Mouse (Mus musculus): Measurements from ENCODE around the gene Sirt2. TPM values are rescaled to one million over a fixed set of nuclear protein-coding genes. Genes with fewer than 3 reads are reported as not detected.

Sirt2 gene
- polyA plus RNA-seq, 1 experiment from 2014 or later, result 63.7 TPM

- no peak for ATAC-seq (ENCODE audit: insufficient read depth, low FRiP score)
- Histone ChIP-seq H3K36me3 (ENCODE audit: control insufficient read depth, insufficient read depth, low read length) (no peaks in the 10 kb centered on the region), H3K27ac (ENCODE audit: low read length) (peak overlapping the region; percentile 100), H3K9me3 (replicated peaks; ENCODE audit: control insufficient read depth, low read length) (no peaks in the 10 kb centered on the region), H3K9ac (ENCODE audit: low read length) (peak overlapping the region; percentile 98), H3K4me3 (replicated peaks; ENCODE audit: low read length) (peak overlapping the region; percentile 78), H3K27me3 (ENCODE audit: control insufficient read depth, insufficient read depth, low read length) (no peaks in the 10 kb centered on the region), H3K4me2 (ENCODE audit: low read depth, low read length) (peak overlapping the region; percentile 88), H3K4me1 (ENCODE audit: control insufficient read depth, insufficient read depth, low read length) (peaks cover 39% of the 10 kb centered on the region)
- 31% methylated on average over 7 of the region's 8 CpGs for WGBS
Observed at GRCm38 (mm10) chr7:28807641-28808220, 41.2 kb downstream of the Sirt2 start.

GRCm38 (mm10) chr7:28808221-28808941 lies 41.8 kb downstream of the Sirt2 start, which contains the start of gene Hnrnpl:
Hnrnpl (plus strand) TSS chr7:28808541.
- Histone ChIP-seq H3K36me3 (ENCODE audit: control insufficient read depth, insufficient read depth, low read length) (peaks cover 5% of the 10 kb centered on the region), H3K9ac (ENCODE audit: low read length) (peak within 1 kb of the TSS; percentile 98), H3K4me2 (ENCODE audit: low read depth, low read length) (peak within 1 kb of the TSS; percentile 88), H3K27ac (ENCODE audit: low read length) (peak within 1 kb of the TSS; percentile 100), H3K4me1 (ENCODE audit: control insufficient read depth, insufficient read depth, low read length) (peaks cover 39% of the 10 kb centered on the region), H3K4me3 (replicated peaks; ENCODE audit: low read length) (peak within 1 kb of the TSS; percentile 78), H3K27me3 (ENCODE audit: control insufficient read depth, insufficient read depth, low read length) (no peaks in the 10 kb centered on the region), H3K9me3 (replicated peaks; ENCODE audit: control insufficient read depth, low read length) (no peaks in the 10 kb centered on the region)
- 1% methylated on average over 35 of the region's 35 CpGs for WGBS
- peak; percentile 5 for ATAC-seq (ENCODE audit: insufficient read depth, low FRiP score)

DNA sequence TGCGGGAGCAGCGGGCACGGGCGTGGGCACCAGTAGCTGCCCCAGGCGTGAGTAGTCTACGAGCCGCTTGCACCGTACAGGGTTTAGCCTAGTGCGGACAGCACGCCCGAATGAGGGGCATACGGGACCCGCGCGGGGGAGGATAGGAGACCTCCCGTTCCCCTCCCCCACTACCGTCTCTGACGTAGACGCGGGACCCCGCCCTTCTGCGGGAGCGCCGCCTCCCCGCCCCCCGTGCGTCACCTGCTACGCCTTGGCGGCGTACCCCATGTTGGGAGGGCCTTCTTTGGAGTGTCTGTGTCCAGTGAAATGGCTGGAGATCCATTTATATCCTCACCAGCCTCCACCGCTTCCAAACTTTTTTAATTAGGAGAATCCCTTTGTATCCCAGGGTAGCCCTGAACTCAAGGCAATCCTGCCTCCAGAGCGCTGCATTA lies 42.4 kb downstream of the Sirt2 start:
- Histone ChIP-seq H3K4me2 (ENCODE audit: low read depth, low read length) (peak overlapping the region; percentile 88), H3K9me3 (replicated peaks; ENCODE audit: control insufficient read depth, low read length) (no peaks in the 10 kb centered on the region), H3K36me3 (ENCODE audit: control insufficient read depth, insufficient read depth, low read length) (peaks cover 9% of the 10 kb centered on the region), H3K4me3 (replicated peaks; ENCODE audit: low read length) (peak overlapping the region; percentile 78), H3K9ac (ENCODE audit: low read length) (peak overlapping the region; percentile 98), H3K27ac (ENCODE audit: low read length) (peak overlapping the region; percentile 100), H3K27me3 (ENCODE audit: control insufficient read depth, insufficient read depth, low read length) (no peaks in the 10 kb centered on the region), H3K4me1 (ENCODE audit: control insufficient read depth, insufficient read depth, low read length) (peaks cover 39% of the 10 kb centered on the region)
- peak; percentile 75 for ATAC-seq (ENCODE audit: insufficient read depth, low FRiP score)
- under 1% methylated on average over 32 of the region's 32 CpGs for WGBS

DNA sequence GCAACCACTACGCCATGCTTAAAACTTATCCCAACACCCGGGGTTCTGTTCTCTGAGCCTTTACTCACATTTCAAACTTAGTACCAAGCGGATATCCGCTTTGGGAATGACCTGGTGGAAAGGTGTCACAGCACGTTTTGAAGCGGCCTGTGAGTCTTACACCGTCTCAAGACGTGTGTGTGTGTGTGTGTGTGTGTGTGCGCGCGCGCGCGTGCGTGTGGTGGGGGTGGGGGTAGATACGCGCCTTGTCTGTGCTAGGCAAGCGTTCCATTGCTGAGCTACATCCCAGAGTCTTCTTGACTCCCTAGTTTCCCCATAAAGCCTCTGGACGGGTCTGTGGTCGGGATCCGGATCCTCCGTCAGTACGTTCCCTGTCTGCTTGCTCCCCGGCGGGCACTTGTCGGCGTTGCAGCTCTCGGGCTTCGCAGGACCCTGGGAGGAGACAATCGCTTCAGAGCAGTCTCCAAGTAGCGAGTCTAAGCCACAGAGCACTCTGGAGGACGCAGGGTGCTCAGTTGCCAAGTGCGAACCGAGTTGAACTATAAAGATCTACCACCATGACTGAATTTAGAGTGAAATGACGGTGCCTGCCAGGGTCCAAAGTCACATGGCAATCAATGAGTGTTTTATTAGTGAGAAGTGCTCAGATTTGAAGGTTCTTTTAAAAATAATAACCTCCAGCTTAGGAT lies 43.0 kb downstream of the Sirt2 start:
- under 1% methylated on average over 35 of the region's 35 CpGs for WGBS
- Histone ChIP-seq H3K4me2 (ENCODE audit: low read depth, low read length) (peak overlapping the region; percentile 88), H3K4me1 (ENCODE audit: control insufficient read depth, insufficient read depth, low read length) (peaks cover 40% of the 10 kb centered on the region), H3K9ac (ENCODE audit: low read length) (peak overlapping the region; percentile 98), H3K4me3 (replicated peaks; ENCODE audit: low read length) (peak overlapping the region; percentile 78), H3K9me3 (replicated peaks; ENCODE audit: control insufficient read depth, low read length) (no peaks in the 10 kb centered on the region), H3K36me3 (ENCODE audit: control insufficient read depth, insufficient read depth, low read length) (peaks cover 14% of the 10 kb centered on the region), H3K27me3 (ENCODE audit: control insufficient read depth, insufficient read depth, low read length) (no peaks in the 10 kb centered on the region), H3K27ac (ENCODE audit: low read length) (peak overlapping the region; percentile 100)
- peak; percentile 7; the same call in 1 of the 2 replicates for ATAC-seq (ENCODE audit: insufficient read depth, low FRiP score)

DNA sequence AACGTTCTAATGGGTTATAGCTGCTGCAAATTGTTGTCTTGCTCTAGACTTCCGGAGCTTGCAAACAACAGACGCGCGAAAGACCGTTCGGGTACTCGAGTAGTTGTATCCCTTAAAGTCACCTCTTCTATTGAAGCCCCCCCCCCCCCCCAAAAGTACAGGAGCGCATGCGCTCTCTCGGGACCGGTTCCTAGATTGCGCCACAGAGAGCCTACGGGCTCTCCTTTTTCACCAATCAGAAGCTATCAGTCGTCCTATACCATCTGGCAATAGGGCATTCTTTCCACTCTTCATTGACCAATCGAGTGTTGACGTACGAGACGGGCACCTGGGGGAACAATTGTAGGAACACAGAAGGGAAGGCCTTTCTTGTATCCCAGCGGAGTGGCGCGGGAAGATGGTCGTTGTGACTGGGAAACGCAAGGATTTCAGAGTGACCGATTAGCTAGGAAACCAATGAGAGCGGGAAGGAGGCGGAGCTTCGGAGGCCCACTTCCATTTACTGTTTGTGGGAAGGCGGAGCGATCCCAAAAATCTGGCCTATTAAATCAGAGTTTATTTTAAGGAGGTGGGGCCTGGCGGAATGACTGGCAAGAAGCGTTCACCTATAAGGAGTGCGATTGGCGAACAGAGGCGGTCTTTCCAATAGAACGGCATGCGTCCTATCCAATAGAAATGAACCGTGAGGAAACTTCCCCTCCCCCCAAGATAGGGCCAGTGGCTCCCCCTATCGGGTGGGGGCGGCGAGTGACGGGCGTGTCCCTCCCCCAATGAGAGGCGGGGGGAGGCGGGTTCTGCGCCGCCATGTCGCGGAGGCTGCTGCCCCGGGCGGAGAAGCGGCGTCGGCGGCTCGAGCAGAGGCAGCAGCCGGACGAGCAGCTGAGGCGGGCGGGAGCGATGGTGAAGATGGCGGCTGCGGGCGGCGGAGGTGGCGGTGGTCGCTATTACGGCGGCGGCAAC lies 43.9 kb downstream of the Sirt2 start:
- H3K27me3 ChIP-seq (ENCODE audit: control insufficient read depth, insufficient read depth, low read length), result no peaks in the 10 kb centered on the region
- ATAC-seq (ENCODE audit: insufficient read depth, low FRiP score), result peak; percentile 91
- peak overlapping the region; percentile 88 for H3K4me2 ChIP-seq (ENCODE audit: low read depth, low read length)
- under 1% methylated on average over 70 of the region's 70 CpGs for WGBS
- peak overlapping the region; percentile 85 for H3K4me3 ChIP-seq (replicated peaks; ENCODE audit: low read length)
- H3K36me3 ChIP-seq (ENCODE audit: control insufficient read depth, insufficient read depth, low read length), result peaks cover 21% of the 10 kb centered on the region
- peak overlapping the region; percentile 100 for H3K27ac ChIP-seq (ENCODE audit: low read length)
- H3K9ac ChIP-seq (ENCODE audit: low read length), result peak overlapping the region; percentile 98
- no peaks in the 10 kb centered on the region for H3K9me3 ChIP-seq (replicated peaks; ENCODE audit: control insufficient read depth, low read length)
- H3K4me1 ChIP-seq (ENCODE audit: control insufficient read depth, insufficient read depth, low read length), result peaks cover 43% of the 10 kb centered on the region

DNA sequence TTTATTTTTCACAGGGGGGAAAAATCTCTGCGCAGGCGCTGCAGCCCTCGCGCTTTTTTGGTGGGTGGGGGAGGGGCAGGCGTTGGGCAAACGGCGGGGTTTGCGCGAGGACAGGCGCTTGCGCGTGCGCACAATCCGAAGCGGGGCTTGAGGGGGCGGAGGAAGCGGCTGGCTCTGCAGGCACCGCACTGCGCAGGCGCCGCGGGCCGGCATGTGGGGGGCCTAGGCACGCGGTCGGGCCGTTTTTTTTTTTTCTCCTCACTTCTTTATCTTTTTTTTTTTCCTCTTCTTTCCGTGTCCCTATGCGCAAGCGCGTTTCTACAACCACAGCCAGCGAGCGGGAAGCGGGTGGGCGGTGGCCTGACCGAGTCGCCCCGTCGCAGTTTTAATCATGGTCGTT lies 44.7 kb downstream of the Sirt2 start:
- peak; percentile 56 for ATAC-seq (ENCODE audit: insufficient read depth, low FRiP score)
- no peaks in the 10 kb centered on the region for H3K9me3 ChIP-seq (replicated peaks; ENCODE audit: control insufficient read depth, low read length)
- H3K4me3 ChIP-seq (replicated peaks; ENCODE audit: low read length), result peak overlapping the region; percentile 85
- H3K9ac ChIP-seq (ENCODE audit: low read length), result peak overlapping the region; percentile 98
- peaks cover 30% of the 10 kb centered on the region for H3K36me3 ChIP-seq (ENCODE audit: control insufficient read depth, insufficient read depth, low read length)
- under 1% methylated on average over 40 of the region's 40 CpGs for WGBS
- peak overlapping the region; percentile 99 for H3K27ac ChIP-seq (ENCODE audit: low read length)
- peaks cover 52% of the 10 kb centered on the region for H3K4me1 ChIP-seq (ENCODE audit: control insufficient read depth, insufficient read depth, low read length)
- no peaks in the 10 kb centered on the region for H3K27me3 ChIP-seq (ENCODE audit: control insufficient read depth, insufficient read depth, low read length)
- H3K4me2 ChIP-seq (ENCODE audit: low read depth, low read length), result peak overlapping the region; percentile 99

DNA sequence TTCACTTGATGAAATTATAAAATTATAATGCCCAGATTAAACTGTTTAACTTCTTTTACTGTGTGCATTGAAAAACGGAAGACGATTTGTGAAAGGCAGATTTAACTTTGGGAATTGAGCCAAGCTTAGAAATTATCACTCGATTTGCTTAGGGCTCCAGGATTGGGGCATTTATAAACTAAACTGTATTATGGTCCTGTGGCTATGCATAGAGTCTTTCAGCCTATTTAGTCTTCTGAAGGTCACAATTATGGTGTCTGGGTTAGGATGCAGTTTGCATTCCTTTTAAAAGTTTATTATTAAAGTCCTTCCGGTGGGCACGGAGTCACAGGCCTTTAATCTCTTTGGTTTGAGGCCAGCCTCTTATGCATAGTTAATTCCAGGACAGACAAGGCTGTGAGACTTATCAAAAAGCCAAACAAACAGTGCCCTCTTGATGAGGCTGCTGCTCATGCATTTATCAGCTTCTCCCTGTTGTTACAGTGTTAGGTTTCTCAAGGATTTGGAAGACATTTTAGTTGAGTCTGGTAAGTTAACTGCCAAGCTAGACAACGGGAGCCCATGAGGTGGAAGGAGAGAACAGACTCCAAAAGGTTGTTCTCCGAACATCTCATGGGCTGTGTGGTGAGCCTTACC lies 45.2 kb downstream of the Sirt2 start:
- Histone ChIP-seq H3K36me3 (ENCODE audit: control insufficient read depth, insufficient read depth, low read length) (peaks cover 34% of the 10 kb centered on the region), H3K27me3 (ENCODE audit: control insufficient read depth, insufficient read depth, low read length) (no peaks in the 10 kb centered on the region), H3K9me3 (replicated peaks; ENCODE audit: control insufficient read depth, low read length) (no peaks in the 10 kb centered on the region), H3K9ac (ENCODE audit: low read length) (peak overlapping the region; percentile 79), H3K4me3 (replicated peaks; ENCODE audit: low read length) (peak overlapping the region; percentile 85), H3K4me2 (ENCODE audit: low read depth, low read length) (peak overlapping the region; percentile 99), H3K4me1 (ENCODE audit: control insufficient read depth, insufficient read depth, low read length) (peaks cover 56% of the 10 kb centered on the region), H3K27ac (ENCODE audit: low read length) (peak overlapping the region; percentile 99)
- no peak for ATAC-seq (ENCODE audit: insufficient read depth, low FRiP score)
- WGBS, result 5% methylated on average over 7 of the region's 7 CpGs

DNA sequence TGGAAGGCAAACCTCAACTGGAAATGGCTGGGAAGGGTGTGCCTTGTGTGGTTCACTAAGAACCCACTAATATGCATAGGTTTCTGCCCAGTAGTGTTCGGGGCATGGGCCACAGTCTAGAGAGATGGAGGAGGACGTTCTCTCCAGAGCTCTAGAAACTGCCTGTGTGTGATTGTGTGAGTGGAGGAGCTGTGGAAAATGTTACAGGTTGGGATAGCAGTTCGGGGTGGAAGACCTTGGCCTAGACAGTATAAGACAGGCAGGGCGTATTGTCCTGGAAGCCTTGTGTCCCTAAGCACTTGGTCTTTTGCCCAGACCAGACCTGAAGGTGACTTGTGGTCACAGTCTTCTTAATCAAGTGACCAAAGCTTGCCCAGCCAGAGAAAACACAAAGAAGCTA lies 45.9 kb downstream of the Sirt2 start:
- peak overlapping the region; percentile 79 for H3K9ac ChIP-seq (ENCODE audit: low read length)
- no peaks in the 10 kb centered on the region for H3K9me3 ChIP-seq (replicated peaks; ENCODE audit: control insufficient read depth, low read length)
- H3K4me3 ChIP-seq (replicated peaks; ENCODE audit: low read length), result peak overlapping the region; percentile 85
- no peak for ATAC-seq (ENCODE audit: insufficient read depth, low FRiP score)
- peaks cover 37% of the 10 kb centered on the region for H3K36me3 ChIP-seq (ENCODE audit: control insufficient read depth, insufficient read depth, low read length)
- peak overlapping the region; percentile 99; the same call in 1 of the 2 replicates for H3K27ac ChIP-seq (ENCODE audit: low read length)
- peak overlapping the region; percentile 99 for H3K4me2 ChIP-seq (ENCODE audit: low read depth, low read length)
- 43% methylated on average over 4 of the region's 4 CpGs for WGBS
- H3K4me1 ChIP-seq (ENCODE audit: control insufficient read depth, insufficient read depth, low read length), result peaks cover 59% of the 10 kb centered on the region
- no peaks in the 10 kb centered on the region for H3K27me3 ChIP-seq (ENCODE audit: control insufficient read depth, insufficient read depth, low read length)

Data from stomach, embryonic 16.5 days (tissue).